ENCODE assay signal across 23 mouse cellular contexts in genomic region chr1:35851681-35852409, GRCm38 (mm10).
"Had no signal": no experiment of that assay in that cellular context is flagged by ENCODE, and none has a peak within 500 bp of the region (broad histone marks: within the 10 kb centered on the region; RNA-seq: fewer than 3 reads in every experiment).

No protein-coding gene starts in this region.

- H3K9me3 ChIP-seq: limb, embryonic 13.5 days; liver, embryonic 12.5 days; liver, embryonic 15.5 days; lung, embryonic 15.5 days; megakaryocyte, embryonic 14.5 days; midbrain, embryonic 10.5 days; midbrain, embryonic 13.5 days had no signal

- ATAC-seq: liver, embryonic 12.5 days; midbrain, embryonic 13.5 days; midbrain, embryonic 16.5 days had no signal

- H3K4me1 ChIP-seq: liver, embryonic 15.5 days; midbrain, embryonic 10.5 days; midbrain, embryonic 13.5 days had no signal

- H3K9ac ChIP-seq: limb, embryonic 13.5 days; liver, embryonic 12.5 days; liver, embryonic 15.5 days; lung, embryonic 15.5 days; midbrain, embryonic 13.5 days had no signal

- H3K36me3 ChIP-seq: limb, embryonic 13.5 days; liver, embryonic 12.5 days; liver, embryonic 15.5 days; lung, embryonic 15.5 days; midbrain, embryonic 10.5 days; midbrain, embryonic 13.5 days had no signal

- DNase-seq: kidney, adult 18-20 months; kidney, adult 9 months; kidney, postnatal 14 days; kidney, postnatal 4 days; left cerebral cortex, postnatal 4 days; liver; lung, adult 18-20 months; lung, postnatal 10 days; lung, postnatal 36 days; right cerebral cortex, adult 18-20 months; right cerebral cortex, postnatal 14 days; right cerebral cortex, postnatal 4 days; thymus, adult 18-20 months; thymus, postnatal 36 days had no signal

- H3K27ac ChIP-seq: limb, embryonic 13.5 days; liver, embryonic 12.5 days; liver, embryonic 15.5 days; lung, embryonic 15.5 days; midbrain, embryonic 10.5 days; midbrain, embryonic 13.5 days; stomach, postnatal 0 days had no signal

- H3K4me3 ChIP-seq: limb, embryonic 13.5 days; liver, embryonic 12.5 days; liver, embryonic 15.5 days; lung, embryonic 15.5 days; megakaryocyte, embryonic 14.5 days; midbrain, embryonic 10.5 days; midbrain, embryonic 13.5 days had no signal

- H3K27me3 ChIP-seq: limb, embryonic 13.5 days; liver, embryonic 12.5 days; liver, embryonic 15.5 days; lung, embryonic 15.5 days; megakaryocyte, embryonic 14.5 days; midbrain, embryonic 13.5 days had no signal

- H3K4me2 ChIP-seq: limb, embryonic 13.5 days; liver, embryonic 12.5 days; liver, embryonic 15.5 days; lung, embryonic 15.5 days; midbrain, embryonic 13.5 days had no signal
